Comparison of ENCODE assay signal across 11 mouse cellular contexts in the genomic region with DNA sequence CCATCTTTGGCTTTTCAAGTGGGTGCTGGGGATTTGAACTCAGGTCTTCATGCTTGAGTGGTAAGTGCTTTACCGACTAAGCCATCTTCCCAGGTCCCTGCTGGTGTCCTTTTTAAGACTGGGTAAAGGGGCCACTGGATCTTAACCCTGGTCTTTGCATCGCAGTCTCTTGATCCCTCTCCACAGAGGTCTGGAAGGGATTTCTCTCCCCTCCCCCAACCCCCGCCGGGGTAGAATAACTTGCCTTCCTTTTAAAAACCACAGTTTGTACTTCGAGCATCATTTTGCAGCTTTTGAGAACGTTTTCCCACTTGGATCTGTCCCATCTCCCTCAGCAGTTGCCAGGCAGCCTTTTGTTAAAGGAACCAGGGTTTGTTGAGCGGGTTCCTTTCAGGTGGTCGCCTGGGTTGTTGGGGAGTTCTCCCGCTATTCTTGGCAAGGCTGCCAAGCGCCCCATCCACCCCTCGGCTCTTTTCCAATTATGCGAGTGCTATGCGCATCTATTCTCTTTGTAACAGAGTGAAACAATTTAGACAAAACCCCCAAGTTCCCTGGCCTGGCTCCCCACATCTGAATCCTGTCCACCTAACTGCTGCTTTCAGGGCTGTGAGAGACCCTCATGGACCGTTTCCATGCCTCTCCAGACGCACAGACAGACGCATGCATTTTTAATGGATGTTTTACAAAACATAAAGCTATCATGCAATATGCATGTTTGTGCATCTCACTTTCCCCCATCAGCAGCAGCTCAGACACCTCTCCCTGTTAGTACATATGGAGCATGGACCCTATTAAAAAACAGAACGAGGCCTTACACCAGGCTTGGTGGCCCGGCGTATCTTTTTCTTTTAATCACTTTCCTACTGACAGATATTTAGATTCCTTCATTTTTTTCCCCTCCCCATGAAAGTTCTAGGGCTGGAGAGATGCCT. TPM values are rescaled to one million over a fixed set of nuclear protein-coding genes. Genes with fewer than 3 reads are reported as not detected.
A peak's percentile ranks its signal among the peaks of the same experiment; 100 is the strongest.
DNase-seq lines count a peak whose midpoint lies in the region; ATAC-seq and TF ChIP-seq lines count a peak whose summit lies in the region.
"Had no signal": no experiment of that assay in that cellular context is flagged by ENCODE, and none has a peak within 500 bp of the region (broad histone marks: within the 10 kb centered on the region; RNA-seq: fewer than 3 reads in every experiment).

No protein-coding gene starts in this region.

- H3K4me3 ChIP-seq in limb, embryonic 13.5 days, result no peak overlapping the region
- H3K4me3 ChIP-seq in limb, embryonic 10.5 days, result no peak overlapping the region
- no peak overlapping the region for H3K4me3 ChIP-seq in forebrain, postnatal 0 days (ENCODE audit: low read depth, low read length)
- H3K4me3 ChIP-seq in kidney, adult 2 months (ENCODE audit: insufficient read depth, low read depth, low read length), result no peak overlapping the region

- no peaks in the 10 kb centered on the region for H3K27me3 ChIP-seq in limb, embryonic 13.5 days
- no peaks in the 10 kb centered on the region for H3K27me3 ChIP-seq in limb, embryonic 10.5 days (ENCODE audit: low read depth, poor library complexity, severe bottlenecking)
- H3K27me3 ChIP-seq in forebrain, postnatal 0 days (ENCODE audit: insufficient read depth, low read length), result no peaks in the 10 kb centered on the region
- no peaks in the 10 kb centered on the region for H3K27me3 ChIP-seq in kidney, adult 2 months (replicated peaks; ENCODE audit: control insufficient read depth, insufficient read depth, low read length)

- no peaks in the 10 kb centered on the region for H3K36me3 ChIP-seq in limb, embryonic 13.5 days
- H3K36me3 ChIP-seq in limb, embryonic 10.5 days, result no peaks in the 10 kb centered on the region
- H3K36me3 ChIP-seq in forebrain, postnatal 0 days (ENCODE audit: insufficient read depth), result no peaks in the 10 kb centered on the region
- no peaks in the 10 kb centered on the region for H3K36me3 ChIP-seq in kidney, adult 2 months (ENCODE audit: control insufficient read depth, insufficient read depth, low read length)

- ATAC-seq in limb, embryonic 13.5 days (ENCODE audit: low FRiP score, low read depth), result no peak
- ATAC-seq in forebrain, postnatal 0 days, result peak; percentile 71

- intact Hi-C loops in left cerebral cortex, postnatal 10 days (cut with DNase I), result no loop called here

- TF ChIP-seq POLR2A in kidney, adult 2 months (IDR thresholded peaks at IDR 0.05; ENCODE audit: low read depth, low read length), result no peak

- H3K9me3 ChIP-seq in limb, embryonic 13.5 days, result 0 out of 2 replicates have a peak, but pooled peaks cover 7% of the 10 kb centered on the region
- H3K9me3 ChIP-seq in limb, embryonic 10.5 days (replicated peaks), result 0 out of 2 replicates have a peak, but pooled peaks cover 3% of the 10 kb centered on the region
- H3K9me3 ChIP-seq in forebrain, postnatal 0 days (ENCODE audit: low read length), result no peaks in the 10 kb centered on the region

- no peaks in the 10 kb centered on the region for H3K4me1 ChIP-seq in limb, embryonic 13.5 days
- H3K4me1 ChIP-seq in limb, embryonic 10.5 days, result no peaks in the 10 kb centered on the region
- H3K4me1 ChIP-seq in forebrain, postnatal 0 days (ENCODE audit: insufficient read depth), result peaks cover 3% of the 10 kb centered on the region; the same call in 1 of the 2 replicates
- no peaks in the 10 kb centered on the region for H3K4me1 ChIP-seq in kidney, adult 2 months (ENCODE audit: control insufficient read depth, insufficient read depth, low read length)

- H3K27ac ChIP-seq in limb, embryonic 13.5 days, result peak overlapping the region; percentile 15; the same call in 1 of the 2 replicates
- H3K27ac ChIP-seq in limb, embryonic 10.5 days, result no peak overlapping the region
- peak overlapping the region; percentile 22 for H3K27ac ChIP-seq in forebrain, postnatal 0 days (ENCODE audit: low read depth, low read length)
- no peak overlapping the region for H3K27ac ChIP-seq in kidney, adult 2 months (ENCODE audit: insufficient read depth, low read depth, low read length)

- no peak for DNase-seq in limb, embryonic 10.5 days (ENCODE audit: low spot score)
- DNase-seq in forebrain, postnatal 0 days, result peak; percentile 89
- peak; percentile 36 to 80 for DNase-seq in left cerebral cortex, postnatal 10 days (ENCODE audit: extremely low spot score in 1 of 2, low spot score in 2 of 2)
- DNase-seq in right cerebral cortex, postnatal 25 days, result peak; percentile 24
- no peak for DNase-seq in embryo, embryonic 10 days (ENCODE audit: low spot score)
- no peak for DNase-seq in kidney, adult 2 months
- DNase-seq: kidney, postnatal 4 days; lung, adult 2 months; thymus, adult 18-20 months had no signal

- no peak overlapping the region for H3K9ac ChIP-seq in limb, embryonic 13.5 days
- H3K9ac ChIP-seq in forebrain, postnatal 0 days, result no peak overlapping the region

- WGBS in limb, embryonic 13.5 days, result 64% methylated on average over 19 of the region's 19 CpGs
- 76% methylated on average over 19 of the region's 19 CpGs for WGBS in limb, embryonic 10.5 days
- WGBS in forebrain, postnatal 0 days, result 15% methylated on average over 19 of the region's 19 CpGs
- 76% methylated on average over 19 of the region's 19 CpGs for WGBS in kidney, adult 2 months

- TF ChIP-seq CTCF in forebrain, postnatal 0 days (IDR thresholded peaks at IDR 0.05; ENCODE audit: low read depth), result no peak
- TF ChIP-seq CTCF in kidney, adult 2 months (conservative IDR thresholded peaks at IDR 0.05; ENCODE audit: insufficient read depth, insufficient read length, low read depth, low read length), result no peak

- H3K4me2 ChIP-seq in limb, embryonic 13.5 days (replicated peaks), result no peak overlapping the region
- H3K4me2 ChIP-seq in forebrain, postnatal 0 days (ENCODE audit: low read depth), result no peak overlapping the region

RNA-seq across cellular contexts. Expression of a gene that starts 29.4 kb away (rescaled TPM):
- 109 and 119 TPM in 2 replicates for polyA plus RNA-seq in limb, embryonic 13.5 days (2015; fragmentation: Nextera tagmentation; extraction: Ambion mirVana)
- polyA plus RNA-seq in limb, embryonic 10.5 days (2016; fragmentation: Nextera tagmentation; extraction: Ambion mirVana), result 0.23 TPM in 1 of 2 replicates, not detected in the other
- 0.24 and 0.38 TPM in 2 replicates for total RNA-seq in forebrain, postnatal 0 days (2014; rRNA removed)
- 0.16 and 0.27 TPM in 2 replicates for polyA plus RNA-seq in forebrain, postnatal 0 days (2015; fragmentation: Nextera tagmentation; extraction: Ambion mirVana)
- total RNA-seq in left cerebral cortex, postnatal 10 days (2021), result under 1 TPM; 0.56 to 0.63 TPM
- 0.06 TPM in 1 of 2 replicates, not detected in the other for polyA plus RNA-seq in kidney, adult 2 months (2012; rRNA removed)
- total RNA-seq: hematopoietic stem cell, adult 5-6 weeks had no signal

Comparison
In these comparisons a context has a peak if more than half of its experiments do, and no peak if none do; other contexts are left out.
1. H3K27ac ChIP-seq: peak in limb, embryonic 13.5 days (single experiment) and forebrain, postnatal 0 days (single experiment); none in limb, embryonic 10.5 days (single experiment) and kidney, adult 2 months (single experiment).
2. RNA of a gene that starts 29.4 kb away (polyA plus RNA-seq): 109 to 119 TPM in limb, embryonic 13.5 days; 0.16 to 0.27 TPM in forebrain, postnatal 0 days, 0.23 TPM in limb, embryonic 10.5 days and 0.06 TPM in kidney, adult 2 months; every median in the first group is over 10 times any median in the second.
3. DNase-seq: peak in forebrain, postnatal 0 days (single experiment), left cerebral cortex, postnatal 10 days (2 of 2) and right cerebral cortex, postnatal 25 days (single experiment); none in limb, embryonic 10.5 days (single experiment), embryo, embryonic 10 days (single experiment) and kidney, adult 2 months (single experiment).